Mouse (Mus musculus): ENCODE measurements around the gene H2afx. TPM values are rescaled to one million over a fixed set of nuclear protein-coding genes. Genes with fewer than 3 reads are reported as not detected.
"Not testable (repeated sequence)": the region's sequence is repeated elsewhere in the genome, so short reads cannot be mapped to it uniquely, and the experiment has no call there.

Gene H2afx
- total RNA-seq, 1 experiment = 967 TPM

- in situ Hi-C loops (cut with MboI; ENCODE audit: low sequenced_read_pairs in 2 of 2, unreplicated experiment in 2 of 2) = no loop called here
- H3K4me1 ChIP-seq (ENCODE audit: control insufficient read depth in 2 of 2, insufficient read depth in 2 of 2, low read length in 2 of 2, poor library complexity in 1 of 2) = no peaks in the 10 kb centered on the region; a peak in 1 of 4 replicates
- H3K27ac ChIP-seq (ENCODE audit: insufficient read depth, low read depth, low read length, poor library complexity, severe bottlenecking) = no peak overlapping the region
- no peak overlapping the region for H3K9ac ChIP-seq (ENCODE audit: insufficient read depth, low read depth, low read length, poor library complexity, severe bottlenecking)
- no peak overlapping the region for H3K4me3 ChIP-seq (ENCODE audit: insufficient read depth in 1 of 2, low read depth in 1 of 2, low read length in 2 of 2, poor library complexity in 1 of 2, severe bottlenecking in 1 of 2)
- TF ChIP-seq MAFK (IDR thresholded peaks at IDR 0.05; ENCODE audit: insufficient read depth, low read depth, low read length) (no peak), ZNF384 (IDR thresholded peaks at IDR 0.05; ENCODE audit: low read depth, low read length) (no peak), CHD2 (IDR thresholded peaks at IDR 0.05; ENCODE audit: low read depth, low read length) (no peak), ZC3H11A (IDR thresholded peaks at IDR 0.05; ENCODE audit: borderline replicate concordance, low read depth, low read length) (peak; percentile 29; the same call in 1 of the 2 replicates), HCFC1 (IDR thresholded peaks at IDR 0.05; ENCODE audit: borderline replicate concordance, insufficient read depth, low read length) (no peak)
- 0 out of 2 replicates have a peak, but pooled peaks cover 1% of the 10 kb centered on the region for H3K36me3 ChIP-seq (ENCODE audit: control insufficient read depth, insufficient read depth, low read length, poor library complexity, severe bottlenecking)
- peak; percentile 66 for DNase-seq (ENCODE audit: low read depth, low spot score)
- H3K9me3 ChIP-seq (ENCODE audit: control insufficient read depth, insufficient read depth, low read depth, low read length) = no peaks in the 10 kb centered on the region
These were observed 30.0 kb downstream of the H2afx start for GRCm38 (mm10) chr9:44364480-44364879.

GRCm38 (mm10) chr9:44373386-44373785 is 38.9 kb downstream of the H2afx start:
- Histone ChIP-seq H3K4me3 (ENCODE audit: insufficient read depth in 1 of 2, low read depth in 1 of 2, low read length in 2 of 2, poor library complexity in 1 of 2, severe bottlenecking in 1 of 2) (no peak overlapping the region), H3K27ac (ENCODE audit: insufficient read depth, low read depth, low read length, poor library complexity, severe bottlenecking) (no peak overlapping the region), H3K36me3 (ENCODE audit: control insufficient read depth, insufficient read depth, low read length, poor library complexity, severe bottlenecking) (no peaks in the 10 kb centered on the region), H3K4me1 (ENCODE audit: control insufficient read depth in 2 of 2, insufficient read depth in 2 of 2, low read length in 2 of 2, poor library complexity in 1 of 2) (peaks cover 0 to 7% of the 10 kb centered on the region in 2 experiments; a peak in 1 of 4 replicates), H3K9ac (ENCODE audit: insufficient read depth, low read depth, low read length, poor library complexity, severe bottlenecking) (no peak overlapping the region), H3K9me3 (ENCODE audit: control insufficient read depth, insufficient read depth, low read depth, low read length) (no peaks in the 10 kb centered on the region)
- DNase-seq (ENCODE audit: low read depth, low spot score) = no peak
- TF ChIP-seq MAFK (IDR thresholded peaks at IDR 0.05; ENCODE audit: insufficient read depth, low read depth, low read length) (no peak), ZNF384 (IDR thresholded peaks at IDR 0.05; ENCODE audit: low read depth, low read length) (no peak), CHD2 (IDR thresholded peaks at IDR 0.05; ENCODE audit: low read depth, low read length) (no peak), HCFC1 (IDR thresholded peaks at IDR 0.05; ENCODE audit: borderline replicate concordance, insufficient read depth, low read length) (no peak), ZC3H11A (IDR thresholded peaks at IDR 0.05; ENCODE audit: borderline replicate concordance, low read depth, low read length) (no peak)
- in situ Hi-C loops (cut with MboI; ENCODE audit: low sequenced_read_pairs in 2 of 2, unreplicated experiment in 2 of 2) = no loop called here

DNA sequence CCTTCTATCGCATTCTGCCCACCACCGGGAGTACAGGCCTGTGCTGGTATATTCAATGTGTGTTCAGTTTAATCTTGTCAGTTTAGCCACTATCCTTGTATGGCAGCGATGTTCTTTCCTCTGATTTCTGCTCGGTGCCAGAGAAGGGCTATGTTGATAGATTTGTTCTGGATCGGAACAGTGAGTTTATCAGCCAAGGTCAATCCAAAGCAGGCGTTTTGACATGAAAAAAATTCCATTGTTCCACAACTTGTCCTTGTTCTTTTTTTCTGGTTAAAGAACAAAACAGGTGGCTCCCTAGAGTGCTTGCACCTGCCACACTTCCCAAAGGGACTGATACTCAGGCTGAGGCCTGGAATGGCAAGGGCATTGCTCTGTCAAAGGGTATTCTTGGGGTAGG is 41.6 kb downstream of the H2afx start:
- peaks cover 6% of the 10 kb centered on the region for H3K36me3 ChIP-seq (ENCODE audit: control insufficient read depth, insufficient read depth, low read length, poor library complexity, severe bottlenecking)
- TF ChIP-seq MAFK (IDR thresholded peaks at IDR 0.05; ENCODE audit: insufficient read depth, low read depth, low read length) (no peak), HCFC1 (IDR thresholded peaks at IDR 0.05; ENCODE audit: borderline replicate concordance, insufficient read depth, low read length) (no peak), ZNF384 (IDR thresholded peaks at IDR 0.05; ENCODE audit: low read depth, low read length) (no peak), ZC3H11A (IDR thresholded peaks at IDR 0.05; ENCODE audit: borderline replicate concordance, low read depth, low read length) (no peak), CHD2 (IDR thresholded peaks at IDR 0.05; ENCODE audit: low read depth, low read length) (no peak)
- no peak overlapping the region for H3K4me3 ChIP-seq (ENCODE audit: insufficient read depth in 1 of 2, low read depth in 1 of 2, low read length in 2 of 2, poor library complexity in 1 of 2, severe bottlenecking in 1 of 2)
- in situ Hi-C loops (cut with MboI; ENCODE audit: low sequenced_read_pairs in 2 of 2, unreplicated experiment in 2 of 2) = no loop called here
- H3K9me3 ChIP-seq (ENCODE audit: control insufficient read depth, insufficient read depth, low read depth, low read length) = no peaks in the 10 kb centered on the region
- H3K9ac ChIP-seq (ENCODE audit: insufficient read depth, low read depth, low read length, poor library complexity, severe bottlenecking) = no peak overlapping the region
- no peak for DNase-seq (ENCODE audit: low read depth, low spot score)
- peaks cover 3 to 7% of the 10 kb centered on the region in 2 experiments; a peak in 2 of 4 replicates for H3K4me1 ChIP-seq (ENCODE audit: control insufficient read depth in 2 of 2, insufficient read depth in 2 of 2, low read length in 2 of 2, poor library complexity in 1 of 2)
- H3K27ac ChIP-seq (ENCODE audit: insufficient read depth, low read depth, low read length, poor library complexity, severe bottlenecking) = no peak overlapping the region

- peaks cover 17% of the 10 kb centered on the region for H3K36me3 ChIP-seq (ENCODE audit: control insufficient read depth, insufficient read depth, low read length, poor library complexity, severe bottlenecking)
- H3K9me3 ChIP-seq (ENCODE audit: control insufficient read depth, insufficient read depth, low read depth, low read length); DNase-seq (ENCODE audit: low read depth, low spot score); H3K4me3 ChIP-seq (ENCODE audit: insufficient read depth in 1 of 2, low read depth in 1 of 2, low read length in 2 of 2, poor library complexity in 1 of 2, severe bottlenecking in 1 of 2); H3K4me1 ChIP-seq (ENCODE audit: control insufficient read depth in 2 of 2, insufficient read depth in 2 of 2, low read length in 2 of 2, poor library complexity in 1 of 2); H3K27ac ChIP-seq (ENCODE audit: insufficient read depth, low read depth, low read length, poor library complexity, severe bottlenecking); H3K9ac ChIP-seq (ENCODE audit: insufficient read depth, low read depth, low read length, poor library complexity, severe bottlenecking); in situ Hi-C loops (cut with MboI; ENCODE audit: low sequenced_read_pairs in 2 of 2, unreplicated experiment in 2 of 2): not testable (repeated sequence)
These were observed 42.8 kb downstream of the H2afx start for GRCm38 (mm10) chr9:44377335-44377734.

DNA sequence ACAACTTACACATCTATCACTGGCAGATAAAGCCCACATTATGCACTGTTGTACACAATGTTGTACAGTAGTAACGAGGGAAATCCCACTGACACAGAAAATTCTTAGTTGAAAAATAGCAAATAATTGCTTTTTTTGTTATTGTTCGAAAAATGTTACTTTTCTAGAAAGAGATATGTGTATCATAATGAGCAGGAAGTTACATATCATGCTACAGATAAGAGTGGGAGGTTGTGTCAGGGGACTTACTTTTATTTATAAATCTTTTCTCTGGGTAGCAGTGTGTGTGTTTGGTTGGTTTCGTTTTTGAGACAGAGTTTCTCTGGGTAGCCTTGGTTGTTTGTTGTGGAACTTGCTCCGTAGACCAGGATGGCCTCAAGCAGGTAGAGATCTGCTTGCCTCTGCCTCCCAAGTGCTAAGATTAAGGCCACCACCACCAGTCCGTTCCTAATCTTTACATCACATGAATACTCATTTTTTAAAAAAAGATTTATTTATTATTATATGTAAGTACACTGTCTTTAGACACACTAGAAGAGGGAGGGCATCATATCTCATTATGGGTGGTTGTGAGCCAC is 43.7 kb downstream of the H2afx start:
- Histone ChIP-seq H3K36me3 (ENCODE audit: control insufficient read depth, insufficient read depth, low read length, poor library complexity, severe bottlenecking) (peaks cover 19% of the 10 kb centered on the region), H3K4me1 (ENCODE audit: control insufficient read depth in 2 of 2, insufficient read depth in 2 of 2, low read length in 2 of 2, poor library complexity in 1 of 2) (peaks cover 3 to 7% of the 10 kb centered on the region in 2 experiments; a peak in 2 of 4 replicates), H3K9me3 (ENCODE audit: control insufficient read depth, insufficient read depth, low read depth, low read length) (no peaks in the 10 kb centered on the region), H3K27ac (ENCODE audit: insufficient read depth, low read depth, low read length, poor library complexity, severe bottlenecking) (no peak overlapping the region), H3K4me3 (ENCODE audit: insufficient read depth in 1 of 2, low read depth in 1 of 2, low read length in 2 of 2, poor library complexity in 1 of 2, severe bottlenecking in 1 of 2) (peak overlapping the region; percentile 68 to 86), H3K9ac (ENCODE audit: insufficient read depth, low read depth, low read length, poor library complexity, severe bottlenecking) (peak overlapping the region; percentile 94)
- in situ Hi-C loops (cut with MboI; ENCODE audit: low sequenced_read_pairs in 2 of 2, unreplicated experiment in 2 of 2) = no loop called here
- DNase-seq (ENCODE audit: low read depth, low spot score) = no peak
- TF ChIP-seq MAFK (IDR thresholded peaks at IDR 0.05; ENCODE audit: insufficient read depth, low read depth, low read length) (no peak), CHD2 (IDR thresholded peaks at IDR 0.05; ENCODE audit: low read depth, low read length) (no peak), HCFC1 (IDR thresholded peaks at IDR 0.05; ENCODE audit: borderline replicate concordance, insufficient read depth, low read length) (no peak), ZNF384 (IDR thresholded peaks at IDR 0.05; ENCODE audit: low read depth, low read length) (no peak), ZC3H11A (IDR thresholded peaks at IDR 0.05; ENCODE audit: borderline replicate concordance, low read depth, low read length) (no peak)
